Mouse (Mus musculus): ENCODE data around the gene Tmem81. TPM values are rescaled to one million over a fixed set of nuclear protein-coding genes. Genes with fewer than 3 reads are reported as not detected.
A peak's percentile ranks its signal among the peaks of the same experiment; 100 is the strongest.
"Not testable (repeated sequence)": the region's sequence is repeated elsewhere in the genome, so short reads cannot be mapped to it uniquely, and the experiment has no call there.

The Tmem81 gene
- 0.56 and 0.95 TPM in 2 replicates for polyA plus RNA-seq (2015; fragmentation: Nextera tagmentation; extraction: Ambion mirVana)

DNA sequence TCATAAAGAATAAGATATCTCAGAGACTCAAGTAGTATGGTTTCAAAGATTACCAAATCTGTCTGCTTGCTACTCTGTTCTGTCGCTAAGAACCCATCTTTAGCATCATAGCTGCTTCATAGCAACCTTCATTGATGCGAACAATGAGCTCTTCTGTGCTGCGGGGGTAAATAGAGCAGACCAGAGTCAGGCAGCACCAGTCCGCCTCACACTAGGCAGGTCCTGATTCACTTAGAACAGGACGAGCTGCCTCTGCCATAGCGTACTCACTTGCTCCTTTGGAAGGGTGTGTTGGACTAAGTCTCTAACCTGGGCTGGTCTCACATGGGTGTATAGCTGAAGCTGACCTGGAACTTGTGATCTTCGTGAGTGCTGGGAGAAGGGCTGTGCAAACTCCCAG is at the start of gene Tmem81:
TSS of gene Tmem81 (plus strand) at position 173 of the 400 bp plus-strand sequence.
- no peak within 1 kb of the TSS for H3K27ac ChIP-seq (ENCODE audit: low read depth, low read length)
- no peak for ATAC-seq
- no peaks in the 10 kb centered on the region for H3K9me3 ChIP-seq (ENCODE audit: control insufficient read depth, low read length)
- H3K4me3 ChIP-seq (ENCODE audit: low read length), result no peak within 1 kb of the TSS
- H3K27me3 ChIP-seq (replicated peaks; ENCODE audit: control insufficient read depth, insufficient read depth, low read length), result no peaks in the 10 kb centered on the region
- no peaks in the 10 kb centered on the region for H3K4me1 ChIP-seq (ENCODE audit: control insufficient read depth, insufficient read depth, low read depth, low read length)
- WGBS, result 79% methylated on average over 7 of the region's 7 CpGs
- H3K9ac ChIP-seq (ENCODE audit: low read depth, low read length), result no peak within 1 kb of the TSS
- H3K4me2 ChIP-seq (ENCODE audit: low read length), result no peak within 1 kb of the TSS
- peaks cover 14% of the 10 kb centered on the region for H3K36me3 ChIP-seq (ENCODE audit: control insufficient read depth, insufficient read depth, low read length)

GRCm38 (mm10) chr1:132464651-132465050 is 41.4 kb upstream of the Tmem81 start:
- Histone ChIP-seq H3K4me2 (ENCODE audit: low read length) (no peak overlapping the region), H3K27ac (ENCODE audit: low read depth, low read length) (no peak overlapping the region), H3K36me3 (ENCODE audit: control insufficient read depth, insufficient read depth, low read length) (peaks cover 12% of the 10 kb centered on the region), H3K27me3 (replicated peaks; ENCODE audit: control insufficient read depth, insufficient read depth, low read length) (no peaks in the 10 kb centered on the region), H3K4me1 (ENCODE audit: control insufficient read depth, insufficient read depth, low read depth, low read length) (no peaks in the 10 kb centered on the region), H3K4me3 (ENCODE audit: low read length) (no peak overlapping the region), H3K9me3 (ENCODE audit: control insufficient read depth, low read length) (no peaks in the 10 kb centered on the region), H3K9ac (ENCODE audit: low read depth, low read length) (no peak overlapping the region)
- WGBS, result 88% methylated on average over 5 of the region's 5 CpGs
- no peak for ATAC-seq

- Histone ChIP-seq H3K4me2 (ENCODE audit: low read length) (no peak overlapping the region), H3K9ac (ENCODE audit: low read depth, low read length) (no peak overlapping the region), H3K27ac (ENCODE audit: low read depth, low read length) (no peak overlapping the region), H3K4me1 (ENCODE audit: control insufficient read depth, insufficient read depth, low read depth, low read length) (no peaks in the 10 kb centered on the region), H3K27me3 (replicated peaks; ENCODE audit: control insufficient read depth, insufficient read depth, low read length) (no peaks in the 10 kb centered on the region), H3K9me3 (ENCODE audit: control insufficient read depth, low read length) (no peaks in the 10 kb centered on the region), H3K4me3 (ENCODE audit: low read length) (no peak overlapping the region), H3K36me3 (ENCODE audit: control insufficient read depth, insufficient read depth, low read length) (peaks cover 7% of the 10 kb centered on the region)
- no peak for ATAC-seq
Observed at GRCm38 (mm10) chr1:132468926-132469325, 37.1 kb upstream of the Tmem81 start.

DNA sequence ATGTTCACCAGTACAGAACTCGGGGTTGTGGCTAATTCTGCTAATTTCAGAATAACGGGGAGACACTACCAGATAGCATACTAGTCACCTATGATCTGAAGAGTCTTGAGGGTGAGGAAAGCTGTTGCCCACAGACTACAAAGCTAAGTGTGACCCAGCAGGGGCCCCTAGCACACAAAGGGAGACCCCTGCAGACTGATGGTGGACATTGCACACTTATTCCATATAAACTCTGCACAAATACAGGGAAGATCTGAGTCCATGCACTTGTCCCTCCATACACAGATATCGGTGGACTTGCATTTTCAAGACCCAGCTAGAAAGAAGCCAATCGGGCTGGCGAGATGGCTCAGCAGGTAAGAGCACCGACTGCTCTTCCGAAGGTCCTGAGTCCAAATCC is 36.5 kb upstream of the Tmem81 start:
- Histone ChIP-seq H3K4me1 (ENCODE audit: control insufficient read depth, insufficient read depth, low read depth, low read length) (no peaks in the 10 kb centered on the region), H3K9me3 (ENCODE audit: control insufficient read depth, low read length) (no peaks in the 10 kb centered on the region), H3K36me3 (ENCODE audit: control insufficient read depth, insufficient read depth, low read length) (peaks cover 2% of the 10 kb centered on the region), H3K27ac (ENCODE audit: low read depth, low read length) (no peak overlapping the region), H3K4me2 (ENCODE audit: low read length) (no peak overlapping the region), H3K27me3 (replicated peaks; ENCODE audit: control insufficient read depth, insufficient read depth, low read length) (no peaks in the 10 kb centered on the region), H3K9ac (ENCODE audit: low read depth, low read length) (no peak overlapping the region), H3K4me3 (ENCODE audit: low read length) (no peak overlapping the region)
- 92% methylated on average over 7 of the region's 7 CpGs for WGBS
- ATAC-seq, result no peak

DNA sequence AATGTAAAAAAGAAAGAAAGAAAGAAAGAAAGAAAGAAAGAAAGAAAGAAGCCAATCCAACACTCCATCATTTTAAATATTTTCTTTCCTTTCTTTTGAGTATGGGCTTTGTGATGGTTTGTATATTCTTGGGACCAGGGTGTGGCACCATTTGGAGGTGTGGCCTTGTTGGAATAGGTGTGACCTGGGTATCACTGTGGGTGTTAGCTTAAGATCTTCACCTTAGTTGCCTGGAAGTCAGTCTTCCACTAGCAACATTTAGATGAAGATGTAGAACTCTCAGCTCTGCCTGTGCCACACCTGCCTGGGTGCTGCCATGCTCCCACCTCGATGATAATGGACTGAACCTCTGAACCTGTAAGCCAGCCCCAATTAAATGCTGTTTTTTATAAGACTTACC is 36.0 kb upstream of the Tmem81 start:
- H3K9me3 ChIP-seq (ENCODE audit: control insufficient read depth, low read length); ATAC-seq; H3K4me3 ChIP-seq (ENCODE audit: low read length); H3K27me3 ChIP-seq (replicated peaks; ENCODE audit: control insufficient read depth, insufficient read depth, low read length); H3K9ac ChIP-seq (ENCODE audit: low read depth, low read length); H3K4me2 ChIP-seq (ENCODE audit: low read length); H3K4me1 ChIP-seq (ENCODE audit: control insufficient read depth, insufficient read depth, low read depth, low read length); H3K36me3 ChIP-seq (ENCODE audit: control insufficient read depth, insufficient read depth, low read length); H3K27ac ChIP-seq (ENCODE audit: low read depth, low read length): not testable (repeated sequence)
- 95% methylated on average over 1 of the region's 1 CpGs for WGBS

DNA sequence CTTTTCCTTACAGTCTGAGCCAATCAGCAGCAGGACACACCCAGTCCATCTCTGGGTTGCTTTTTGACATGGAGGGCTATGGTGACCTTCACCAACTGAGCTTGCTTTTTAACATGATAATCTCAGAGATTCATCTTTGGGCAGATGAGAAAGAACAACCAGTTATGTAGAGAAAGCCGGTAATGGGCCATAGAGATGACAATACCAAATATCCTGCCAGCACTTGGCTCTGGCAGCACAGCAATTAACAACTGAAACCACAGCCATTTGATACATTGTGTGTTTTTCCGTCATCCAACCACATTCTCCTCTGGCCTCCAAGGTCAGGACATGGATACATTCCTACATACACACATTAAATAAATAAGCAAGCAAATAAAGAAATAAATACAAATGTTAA is 35.0 kb upstream of the Tmem81 start:
- Histone ChIP-seq H3K36me3 (ENCODE audit: control insufficient read depth, insufficient read depth, low read length) (no peaks in the 10 kb centered on the region), H3K27me3 (replicated peaks; ENCODE audit: control insufficient read depth, insufficient read depth, low read length) (no peaks in the 10 kb centered on the region), H3K4me2 (ENCODE audit: low read length) (no peak overlapping the region), H3K9me3 (ENCODE audit: control insufficient read depth, low read length) (no peaks in the 10 kb centered on the region), H3K4me1 (ENCODE audit: control insufficient read depth, insufficient read depth, low read depth, low read length) (peaks cover 6% of the 10 kb centered on the region; the same call in 1 of the 2 replicates), H3K4me3 (ENCODE audit: low read length) (no peak overlapping the region), H3K27ac (ENCODE audit: low read depth, low read length) (no peak overlapping the region), H3K9ac (ENCODE audit: low read depth, low read length) (no peak overlapping the region)
- ATAC-seq, result no peak
- WGBS, result 89% methylated on average over 2 of the region's 2 CpGs

DNA sequence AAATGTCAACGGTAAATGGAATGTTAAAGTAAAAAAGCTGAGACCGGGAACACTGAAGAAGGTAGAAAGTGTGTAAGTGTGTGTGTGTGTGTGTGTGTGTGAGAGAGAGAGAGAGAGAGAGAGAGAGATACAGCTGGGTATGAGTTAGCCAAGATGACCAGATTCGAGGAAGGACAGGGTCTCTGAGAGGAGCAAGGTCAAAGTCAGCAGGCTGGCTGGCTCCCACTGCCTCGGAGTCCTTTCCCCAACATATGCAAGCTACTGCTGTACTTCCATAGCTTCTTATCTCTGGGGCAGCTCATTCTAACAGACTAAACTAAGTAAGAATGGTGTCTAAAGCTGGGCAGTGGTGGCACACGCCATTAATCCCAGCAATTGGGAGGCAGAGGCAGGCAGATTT is 34.5 kb upstream of the Tmem81 start:
- no peak for ATAC-seq
- Histone ChIP-seq H3K4me3 (ENCODE audit: low read length) (no peak overlapping the region), H3K9ac (ENCODE audit: low read depth, low read length) (no peak overlapping the region), H3K4me1 (ENCODE audit: control insufficient read depth, insufficient read depth, low read depth, low read length) (peaks cover 9% of the 10 kb centered on the region; the same call in 1 of the 2 replicates), H3K27me3 (replicated peaks; ENCODE audit: control insufficient read depth, insufficient read depth, low read length) (no peaks in the 10 kb centered on the region), H3K27ac (ENCODE audit: low read depth, low read length) (no peak overlapping the region), H3K9me3 (ENCODE audit: control insufficient read depth, low read length) (no peaks in the 10 kb centered on the region), H3K36me3 (ENCODE audit: control insufficient read depth, insufficient read depth, low read length) (no peaks in the 10 kb centered on the region), H3K4me2 (ENCODE audit: low read length) (no peak overlapping the region)
- 89% methylated on average over 5 of the region's 5 CpGs for WGBS

GRCm38 (mm10) chr1:132472537-132472936 is 33.5 kb upstream of the Tmem81 start:
- H3K4me3 ChIP-seq (ENCODE audit: low read length), result no peak overlapping the region
- no peak overlapping the region for H3K9ac ChIP-seq (ENCODE audit: low read depth, low read length)
- no peaks in the 10 kb centered on the region for H3K36me3 ChIP-seq (ENCODE audit: control insufficient read depth, insufficient read depth, low read length)
- 57% methylated on average over 5 of the region's 5 CpGs for WGBS
- no peaks in the 10 kb centered on the region for H3K27me3 ChIP-seq (replicated peaks; ENCODE audit: control insufficient read depth, insufficient read depth, low read length)
- H3K4me1 ChIP-seq (ENCODE audit: control insufficient read depth, insufficient read depth, low read depth, low read length), result peaks cover 9% of the 10 kb centered on the region; the same call in 1 of the 2 replicates
- H3K9me3 ChIP-seq (ENCODE audit: control insufficient read depth, low read length), result no peaks in the 10 kb centered on the region
- H3K4me2 ChIP-seq (ENCODE audit: low read length), result no peak overlapping the region
- ATAC-seq, result no peak
- no peak overlapping the region for H3K27ac ChIP-seq (ENCODE audit: low read depth, low read length)

DNA sequence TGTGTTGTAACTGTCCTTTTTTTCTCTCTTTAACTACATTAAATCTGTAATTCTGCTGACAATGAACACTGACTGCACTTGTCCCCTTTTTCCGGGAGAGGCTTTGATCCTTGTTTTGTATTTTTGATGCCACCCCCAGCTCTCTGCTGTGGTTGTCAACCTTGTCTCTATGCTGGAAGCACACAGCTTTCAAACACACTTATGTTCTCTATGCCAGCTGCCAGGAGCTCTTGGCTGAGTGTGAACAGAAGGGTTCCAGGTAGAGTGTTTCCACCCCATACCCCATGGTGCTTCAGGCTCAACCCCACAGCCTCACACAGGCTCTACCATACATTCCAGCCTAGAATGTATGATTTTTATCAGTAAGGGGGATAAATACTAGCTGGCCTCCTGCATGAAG is 31.5 kb upstream of the Tmem81 start:
- H3K4me1 ChIP-seq (ENCODE audit: control insufficient read depth, insufficient read depth, low read depth, low read length), result peaks cover 24% of the 10 kb centered on the region
- no peak overlapping the region for H3K4me2 ChIP-seq (ENCODE audit: low read length)
- no peak overlapping the region for H3K27ac ChIP-seq (ENCODE audit: low read depth, low read length)
- no peak overlapping the region for H3K4me3 ChIP-seq (ENCODE audit: low read length)
- no peak for ATAC-seq
- no peaks in the 10 kb centered on the region for H3K27me3 ChIP-seq (replicated peaks; ENCODE audit: control insufficient read depth, insufficient read depth, low read length)
- H3K9me3 ChIP-seq (ENCODE audit: control insufficient read depth, low read length), result no peaks in the 10 kb centered on the region
- 68% methylated on average over 1 of the region's 1 CpGs for WGBS
- H3K36me3 ChIP-seq (ENCODE audit: control insufficient read depth, insufficient read depth, low read length), result no peaks in the 10 kb centered on the region
- H3K9ac ChIP-seq (ENCODE audit: low read depth, low read length), result no peak overlapping the region

DNA sequence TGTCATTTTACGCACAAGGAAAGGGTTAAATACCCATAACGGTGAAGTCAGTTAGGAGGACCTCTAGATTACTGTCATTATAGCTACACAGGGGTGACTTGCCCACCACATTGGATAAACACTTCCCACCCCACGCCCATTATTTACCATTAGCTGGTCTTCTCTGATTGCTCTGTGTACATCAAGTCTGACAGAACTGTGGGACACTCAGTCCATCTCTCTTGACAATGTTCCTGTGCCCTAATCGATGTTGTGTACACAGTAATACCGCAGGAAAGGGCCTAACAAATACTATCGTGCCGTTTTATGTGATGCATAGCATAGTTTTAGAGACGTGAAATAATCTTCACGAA is 29.5 kb upstream of the Tmem81 start:
- Histone ChIP-seq H3K27me3 (replicated peaks; ENCODE audit: control insufficient read depth, insufficient read depth, low read length) (no peaks in the 10 kb centered on the region), H3K9me3 (ENCODE audit: control insufficient read depth, low read length) (no peaks in the 10 kb centered on the region), H3K9ac (ENCODE audit: low read depth, low read length) (peak overlapping the region; percentile 82), H3K36me3 (ENCODE audit: control insufficient read depth, insufficient read depth, low read length) (no peaks in the 10 kb centered on the region), H3K4me1 (ENCODE audit: control insufficient read depth, insufficient read depth, low read depth, low read length) (peaks cover 24% of the 10 kb centered on the region), H3K27ac (ENCODE audit: low read depth, low read length) (peak overlapping the region; percentile 78), H3K4me3 (ENCODE audit: low read length) (peak overlapping the region; percentile 69), H3K4me2 (ENCODE audit: low read length) (peak overlapping the region; percentile 85)
- WGBS, result 6% methylated on average over 9 of the region's 9 CpGs
- peak; percentile 73 for ATAC-seq

Data from hindbrain, embryonic 16.5 days (tissue).